Mouse (Mus musculus) heart, adult 2 months (tissue): Measurements from ENCODE around the gene Esx1.

Experiments used
- CTCF ChIP-seq: fragments of 200-600 bp; IDR thresholded peaks from 2 replicates; pipeline ENCODE4 v1.8.1; 2022; ENCODE audit warnings: antibody characterized with exemption, mild to moderate bottlenecking, moderate library complexity
- EP300 ChIP-seq: fragments of 200-500 bp; IDR thresholded peaks from 2 replicates; pipeline ENCODE4 v1.6.1; 2011; ENCODE audit warnings: low read depth, low read length, control low read depth; ENCODE audit not compliant: insufficient read depth
- POLR2A ChIP-seq: fragments of 200-500 bp; IDR thresholded peaks from 2 replicates; pipeline ENCODE4 v1.6.1; 2011; ENCODE audit warnings: mild to moderate bottlenecking, low read depth, low read length, control low read depth; ENCODE audit not compliant: insufficient read depth

DNA sequence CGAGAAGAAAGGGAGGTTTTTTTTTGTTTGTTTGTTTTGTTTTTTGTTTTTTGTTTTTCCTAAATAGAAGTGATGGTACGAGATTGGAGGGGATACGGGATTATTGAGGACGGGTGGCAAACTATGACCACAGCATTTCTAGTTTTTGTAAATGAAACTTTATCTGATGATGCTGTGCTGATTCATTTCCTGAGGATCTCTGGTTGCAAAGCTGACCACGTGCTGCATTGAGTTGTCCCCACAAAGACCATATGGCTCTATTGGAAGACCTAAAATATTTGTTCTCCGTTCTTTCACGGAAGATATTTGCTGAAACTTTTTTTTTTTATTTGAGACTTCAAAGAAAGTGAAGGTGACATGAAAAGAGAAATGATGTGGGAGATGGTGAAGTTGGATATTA, 45.8 kb upstream of the Esx1 start:
- TF ChIP-seq CTCF: no peak
- no peak for TF ChIP-seq POLR2A
- TF ChIP-seq EP300: no peak
